Mouse (Mus musculus): ENCODE measurements around the gene Edil3. TPM values are rescaled to one million over a fixed set of nuclear protein-coding genes. Genes with fewer than 3 reads are reported as not detected.

Gene Edil3
- total RNA-seq (2021): 10 to 100 TPM; 68.3 to 74.1 TPM
- long read RNA-seq, full-length matches to known transcripts: 91 of 98 reads
- long read RNA-seq, partial matches to known transcripts: 5 of 98 reads
- long read RNA-seq, other reads (novel, unspliced or antisense): 2 of 98 reads

DNA sequence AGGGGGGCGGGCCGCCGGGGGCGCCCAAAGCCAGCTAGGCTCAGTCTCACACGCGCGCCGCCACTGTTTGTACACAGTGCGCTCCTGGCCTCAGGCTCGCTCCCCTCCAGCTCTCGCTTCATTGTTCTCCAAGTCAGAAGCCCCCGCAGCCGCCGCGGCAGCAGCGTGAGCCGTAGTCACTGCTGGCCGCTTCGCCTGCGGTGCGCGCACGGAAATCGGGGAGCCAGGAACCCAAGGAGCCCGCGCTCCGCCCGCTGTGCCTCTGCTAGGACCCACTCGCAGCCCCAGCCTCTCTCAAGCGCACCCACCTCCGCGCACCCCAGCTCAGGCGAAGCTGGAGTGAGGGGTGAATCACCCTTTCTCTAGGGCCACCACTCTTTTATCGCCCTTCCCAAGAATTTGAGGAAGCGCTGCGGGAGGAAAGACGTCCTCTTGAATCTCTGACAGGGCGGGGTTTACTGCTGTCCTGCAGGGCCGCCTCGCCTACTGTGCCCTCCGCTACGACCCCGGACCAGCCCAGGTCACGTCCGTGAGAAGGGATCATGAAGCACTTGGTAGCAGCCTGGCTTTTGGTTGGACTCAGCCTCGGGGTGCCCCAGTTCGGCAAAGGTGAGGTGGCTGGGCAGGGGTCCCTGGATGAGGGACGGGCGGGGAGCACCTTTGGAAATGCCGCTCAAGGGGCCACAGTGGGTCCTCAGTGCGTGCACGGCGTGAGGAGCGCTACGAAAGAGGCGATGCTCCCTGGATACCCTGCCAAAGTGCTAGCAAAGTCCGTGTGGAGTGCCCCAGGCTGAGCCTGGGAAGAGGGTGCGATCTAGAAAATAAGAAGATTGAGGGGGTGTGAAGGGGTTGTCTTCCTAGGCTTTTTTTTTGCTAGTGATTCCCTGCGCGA is at the start of gene Edil3:
Edil3 (plus strand) TSS at position 33 of the 892 bp plus-strand sequence.
- peak; percentile 48 to 65 for DNase-seq (ENCODE audit: low spot score in 2 of 2)

DNA sequence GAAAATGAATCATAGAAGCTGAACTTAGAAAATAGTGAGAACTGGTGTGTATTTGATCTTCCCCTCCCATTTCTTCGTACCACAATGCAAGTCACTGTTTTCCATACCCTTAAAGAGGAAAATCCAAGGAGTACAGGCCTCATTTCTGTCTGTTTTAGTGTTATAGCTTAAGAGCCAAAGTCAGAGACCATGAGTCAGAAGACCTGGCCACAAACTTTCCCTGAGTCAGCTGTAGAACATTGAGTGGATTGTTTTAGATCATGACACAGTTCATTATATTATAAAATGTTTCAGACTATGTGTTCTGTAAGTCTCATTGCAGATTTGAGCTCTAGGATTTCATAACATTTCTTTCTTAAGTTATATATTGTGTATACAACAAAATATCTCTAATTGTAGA is 22.1 kb upstream of the Edil3 start:
- DNase-seq (ENCODE audit: low spot score in 2 of 2): no peak

DNA sequence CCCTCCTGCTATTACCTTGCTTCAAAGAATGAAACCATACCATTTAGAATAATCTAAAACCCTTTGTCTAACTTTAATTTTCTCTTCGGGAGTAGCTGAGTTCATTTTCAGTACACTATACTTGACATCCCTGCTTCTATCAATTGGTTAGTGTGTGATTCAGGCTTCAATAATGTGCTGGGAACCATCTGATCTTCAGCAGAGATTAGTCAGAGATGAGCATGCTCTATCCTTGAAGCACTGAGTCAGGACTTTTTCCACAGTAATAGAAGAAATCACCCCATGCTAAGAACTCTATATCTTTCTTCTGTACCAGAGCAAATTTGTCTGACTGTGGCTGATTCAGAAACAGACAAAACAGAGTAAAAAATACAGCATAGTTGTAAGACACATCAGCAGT is 20.3 kb upstream of the Edil3 start:
- DNase-seq (ENCODE audit: low spot score in 2 of 2): no peak

DNA sequence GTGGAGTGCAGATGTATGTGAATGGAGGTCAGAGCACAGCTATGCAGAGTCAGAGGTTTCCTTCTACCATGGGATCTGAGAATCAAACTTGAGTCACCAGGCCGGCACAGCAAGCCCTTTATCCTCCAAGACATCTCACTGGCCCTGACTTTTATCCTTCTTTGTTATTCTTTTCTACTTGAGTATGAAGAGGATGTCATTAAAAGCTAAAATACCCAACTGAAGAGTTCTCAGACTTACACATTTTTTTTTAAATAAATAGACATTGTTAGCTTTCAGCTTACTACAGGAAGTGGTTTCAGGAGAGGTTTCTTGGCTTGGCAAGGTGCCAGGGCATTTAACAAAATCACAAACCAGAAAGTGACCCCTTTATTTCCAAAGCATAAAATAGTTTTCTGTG is 15.4 kb upstream of the Edil3 start:
- DNase-seq (ENCODE audit: low spot score in 2 of 2): no peak

DNA sequence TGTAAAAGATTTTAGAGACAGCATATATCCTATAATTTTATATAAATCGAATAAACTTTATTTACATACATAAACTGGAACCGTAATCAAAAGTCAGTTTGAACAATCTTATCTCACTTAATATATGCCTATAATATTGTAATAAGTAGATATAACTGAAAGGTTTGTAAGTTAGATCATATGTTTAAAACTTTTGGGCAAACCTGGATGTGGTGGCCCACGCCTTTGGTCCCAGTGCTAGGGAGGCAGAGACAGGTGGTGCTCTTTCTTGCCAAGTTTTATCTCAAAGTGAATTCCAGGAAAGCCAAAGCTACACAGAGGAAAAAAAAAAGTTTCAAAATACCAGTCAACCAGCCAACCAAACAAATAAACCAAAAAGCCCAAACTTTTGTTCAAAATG is 15.0 kb upstream of the Edil3 start:
- no peak for DNase-seq (ENCODE audit: low spot score in 2 of 2)

DNA sequence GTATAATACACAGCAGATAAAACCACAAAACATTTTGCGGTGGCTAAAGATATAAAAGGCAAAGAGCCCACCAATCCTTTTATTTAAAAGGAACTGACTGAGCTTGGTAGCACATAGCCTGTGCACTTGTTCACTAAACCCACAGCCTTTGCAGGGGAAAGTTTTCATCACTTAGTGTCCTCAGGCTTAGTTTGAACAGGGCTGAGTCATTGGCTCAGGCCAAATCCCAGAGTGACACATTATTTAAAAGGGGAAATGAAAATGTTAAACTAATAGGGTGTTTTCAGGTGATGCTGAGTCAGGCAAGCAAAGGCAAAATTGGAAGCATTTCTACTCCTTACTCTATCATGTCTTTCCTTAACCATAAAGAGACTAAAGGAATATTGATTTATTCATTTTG is 11.2 kb upstream of the Edil3 start:
- no peak for DNase-seq (ENCODE audit: low spot score in 2 of 2)

DNA sequence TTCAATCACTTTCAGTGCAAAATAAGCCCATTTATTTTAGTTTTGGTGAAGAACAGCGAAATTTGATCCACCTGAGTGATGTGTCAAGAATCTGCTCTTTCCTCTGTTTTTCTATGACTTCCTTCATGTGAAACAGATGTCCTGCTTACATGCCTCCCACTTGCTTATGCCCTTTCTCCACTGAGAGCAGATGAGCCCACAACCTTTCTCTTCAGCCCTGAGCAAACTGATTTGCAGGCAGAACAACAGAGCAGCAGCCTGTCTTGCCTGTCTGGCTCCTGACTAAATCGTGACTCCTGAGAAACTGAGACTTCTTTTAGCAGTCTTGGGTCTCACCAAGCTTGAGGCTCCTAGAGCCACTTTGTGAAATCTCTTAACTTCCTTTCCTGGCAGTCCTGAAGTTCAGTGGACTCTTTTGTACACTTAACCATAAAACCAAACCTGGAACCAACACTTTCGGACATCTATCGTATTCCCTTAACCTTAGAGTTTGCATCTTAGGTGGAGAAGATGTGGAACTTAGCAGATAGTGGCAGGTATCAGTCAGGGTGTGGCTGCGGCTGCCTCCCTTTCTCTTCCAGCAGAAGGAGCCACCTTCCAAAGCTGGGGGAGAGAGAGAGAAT is 475 bp upstream of the Edil3 start:
- DNase-seq (ENCODE audit: low spot score in 2 of 2): peak in 1 of 2 experiments; percentile 21

DNA sequence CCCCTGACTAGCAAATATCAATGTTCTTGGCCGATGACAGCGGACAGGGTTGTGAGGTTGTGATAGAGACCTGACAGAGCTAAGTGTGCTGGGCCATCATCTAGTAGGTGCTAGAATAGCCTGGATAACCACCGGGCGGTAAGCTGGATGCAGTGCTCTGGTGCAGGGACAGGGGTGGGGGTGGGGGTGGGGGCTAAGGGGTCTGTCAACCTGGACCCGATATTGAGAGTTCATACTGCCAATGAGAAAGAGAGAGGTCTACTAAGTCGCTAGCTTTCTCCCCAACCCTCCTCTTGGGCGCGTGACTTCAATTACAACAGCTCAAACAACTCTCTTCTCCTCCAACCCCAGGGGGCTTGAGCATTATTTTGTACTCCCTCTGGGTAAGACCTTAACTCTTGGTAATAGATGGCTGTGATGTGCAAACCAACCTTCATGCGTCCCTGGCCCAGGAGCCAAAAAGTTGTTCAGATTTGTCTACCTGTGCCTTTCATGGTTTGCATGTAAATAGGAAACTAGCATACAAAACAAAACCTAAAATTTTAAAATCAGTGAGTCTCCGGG is 1.1 kb downstream of the Edil3 start:
- DNase-seq (ENCODE audit: low spot score in 2 of 2): peak in 1 of 2 experiments; percentile 35

DNA sequence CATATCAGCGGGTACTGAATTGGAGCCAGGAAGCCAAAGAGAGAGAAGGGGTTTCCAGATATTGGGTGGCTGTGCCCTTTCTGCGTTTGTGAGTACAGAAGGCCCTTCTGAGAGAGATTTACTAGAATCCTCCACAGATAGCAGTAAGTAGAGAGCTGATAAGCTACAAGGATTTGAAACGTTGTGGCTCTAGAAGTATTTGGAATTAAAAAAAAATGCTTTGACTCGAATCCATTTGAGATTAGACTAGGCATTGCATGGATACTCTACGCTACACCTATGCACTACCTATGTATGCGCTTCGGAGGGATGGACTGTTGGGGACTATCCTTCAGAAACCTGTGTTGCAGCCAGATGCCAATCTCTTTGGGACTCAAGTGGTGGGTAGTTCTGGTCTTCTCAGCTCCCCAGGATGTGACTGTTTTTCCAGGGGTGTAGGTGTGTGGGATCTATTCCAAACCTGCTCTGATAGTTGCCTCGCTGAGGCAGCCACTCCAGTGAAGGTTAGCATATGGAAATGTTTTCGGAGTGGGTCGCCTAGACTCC is 1.8 kb downstream of the Edil3 start:
- peak; percentile 25 to 58 for DNase-seq (ENCODE audit: low spot score in 2 of 2)

DNA sequence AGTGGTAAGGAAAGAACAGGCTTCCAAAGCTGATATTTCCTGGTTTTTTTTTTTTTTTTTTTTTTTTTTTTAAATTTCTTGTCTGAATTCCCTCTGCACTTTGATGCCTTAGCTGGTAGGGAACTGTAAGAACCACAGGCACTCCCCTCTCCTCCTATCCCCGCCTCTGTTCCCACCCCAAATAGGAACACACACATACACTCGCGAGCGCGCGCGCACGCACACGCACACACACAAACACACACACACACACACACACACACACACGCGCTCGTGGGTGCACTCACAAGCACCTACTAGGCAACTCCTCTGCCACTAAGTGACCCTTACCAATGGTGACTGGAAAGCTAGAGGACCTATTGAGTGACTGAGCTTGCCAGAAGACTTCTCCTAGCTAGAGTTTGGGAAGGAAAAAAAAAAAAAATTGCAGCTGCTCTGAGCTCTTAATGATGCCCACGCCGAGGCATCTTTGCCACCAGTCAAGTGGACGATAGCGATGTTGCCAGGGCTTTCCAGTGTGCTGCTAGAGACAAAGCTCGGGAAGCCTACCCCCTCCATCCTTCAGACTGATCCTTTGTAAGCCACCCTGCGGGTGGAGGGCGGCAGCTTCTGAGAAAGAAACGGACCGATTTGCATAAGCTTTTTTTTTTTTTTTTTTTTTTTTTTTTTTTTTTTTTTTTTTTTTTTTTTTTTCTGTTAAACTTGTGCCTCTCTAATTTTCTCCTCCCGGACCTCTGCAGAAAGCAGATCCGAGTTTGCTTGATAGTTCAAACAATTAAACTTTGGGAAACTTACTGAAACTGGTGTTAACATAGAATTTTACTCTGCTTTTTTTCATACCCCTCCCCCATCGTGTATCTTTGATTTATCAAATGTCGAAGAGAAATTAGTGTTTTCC is 2.5 kb downstream of the Edil3 start:
- peak; percentile 48 to 77 for DNase-seq (ENCODE audit: low spot score in 2 of 2)

DNA sequence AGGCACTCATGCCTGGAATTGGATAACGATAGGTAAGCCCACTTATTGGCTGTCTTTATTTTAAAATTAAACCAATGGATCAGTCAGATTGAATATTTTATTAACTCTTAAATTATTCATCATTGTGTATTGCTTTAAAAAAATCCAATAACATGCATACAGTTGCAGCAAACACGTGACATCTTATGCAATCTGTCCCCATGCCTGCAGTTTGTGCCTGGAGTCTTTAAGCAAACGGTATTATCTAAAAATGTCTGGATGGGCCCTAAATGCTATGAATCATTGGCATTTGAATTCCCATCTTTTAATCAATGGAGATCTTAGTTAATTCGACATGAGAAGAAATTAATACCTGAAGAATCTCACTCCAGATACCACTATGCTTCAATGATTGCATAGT is 3.2 kb downstream of the Edil3 start:
- peak in 1 of 2 experiments; percentile 49 for DNase-seq (ENCODE audit: low spot score in 2 of 2)

DNA sequence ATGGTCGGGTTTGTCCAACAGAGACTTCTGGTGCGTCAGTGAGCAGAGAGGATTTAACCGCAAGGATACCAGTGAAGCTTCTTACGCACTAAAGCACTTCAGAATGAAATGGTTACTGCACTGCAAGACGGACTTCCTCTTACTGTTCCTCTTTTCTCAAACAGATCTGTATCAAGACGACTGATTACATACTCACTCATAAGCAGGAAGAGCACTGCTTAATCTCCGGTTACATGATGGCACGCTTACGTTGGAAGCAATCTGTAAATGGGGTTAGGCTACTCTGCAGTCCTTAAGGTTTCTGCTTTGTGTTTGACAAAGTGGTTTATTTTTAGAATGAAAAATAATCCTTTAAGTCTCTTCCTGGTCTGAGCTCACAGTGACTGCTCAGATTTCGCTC is 7.1 kb downstream of the Edil3 start:
- DNase-seq (ENCODE audit: low spot score in 2 of 2): no peak

DNA sequence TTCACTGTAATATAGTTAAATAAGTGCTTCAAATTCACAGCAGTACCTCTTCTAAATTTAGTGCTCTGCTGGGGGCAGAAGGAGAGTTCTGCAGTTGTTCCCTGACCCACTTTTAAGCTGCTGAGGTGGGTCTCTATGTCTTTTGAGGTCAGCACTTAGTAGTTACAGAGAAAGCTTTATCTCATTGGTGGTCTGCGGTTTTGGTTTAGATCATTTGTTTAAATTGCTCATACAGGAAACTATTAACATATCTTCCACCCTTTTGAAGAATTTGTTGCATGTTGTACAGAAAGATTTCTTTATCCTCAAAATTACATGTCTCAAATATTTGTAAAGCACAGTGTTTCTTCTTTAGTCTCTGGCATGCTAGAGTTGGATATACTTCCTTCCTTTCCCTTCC is 12.5 kb downstream of the Edil3 start:
- DNase-seq (ENCODE audit: low spot score in 2 of 2): no peak

DNA sequence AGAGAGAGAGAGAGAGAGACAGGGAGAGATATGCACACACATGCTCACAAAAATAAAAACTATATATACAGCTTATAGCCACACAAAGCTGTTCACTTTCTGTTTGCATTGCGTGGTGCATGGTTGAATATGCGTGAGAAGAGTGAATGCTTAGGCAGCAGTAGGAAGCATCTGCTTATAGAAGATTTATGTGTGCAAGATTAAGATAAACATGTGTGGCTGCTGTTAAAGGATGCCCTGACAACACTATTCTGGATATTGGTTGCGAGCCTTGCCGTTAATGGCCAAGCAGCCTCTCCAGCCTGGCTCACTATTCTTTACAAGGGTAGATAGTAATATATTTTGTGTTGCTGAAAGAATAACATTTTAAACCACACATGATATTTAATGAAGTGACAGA is 28.5 kb downstream of the Edil3 start:
- DNase-seq (ENCODE audit: low spot score in 2 of 2): no peak

DNA sequence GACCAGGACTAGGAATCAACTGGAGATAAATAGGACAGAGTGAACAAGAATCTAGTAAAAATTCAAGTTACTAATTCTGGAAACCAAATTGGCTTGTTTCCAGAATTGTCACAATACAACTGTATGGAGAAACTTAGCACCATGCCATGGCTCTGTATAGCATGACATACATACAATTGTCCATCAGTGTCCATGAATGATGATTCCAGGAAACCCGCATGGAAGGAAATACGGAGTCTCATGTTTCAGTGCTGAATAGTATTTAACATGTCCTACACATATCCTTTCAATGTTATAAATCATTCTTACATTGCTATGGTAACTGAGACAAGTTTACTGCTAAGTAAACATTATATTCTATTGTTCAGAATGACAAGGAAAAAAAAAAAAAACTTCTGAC is 58.7 kb downstream of the Edil3 start:
- no peak for DNase-seq (ENCODE audit: low spot score in 2 of 2)

DNA sequence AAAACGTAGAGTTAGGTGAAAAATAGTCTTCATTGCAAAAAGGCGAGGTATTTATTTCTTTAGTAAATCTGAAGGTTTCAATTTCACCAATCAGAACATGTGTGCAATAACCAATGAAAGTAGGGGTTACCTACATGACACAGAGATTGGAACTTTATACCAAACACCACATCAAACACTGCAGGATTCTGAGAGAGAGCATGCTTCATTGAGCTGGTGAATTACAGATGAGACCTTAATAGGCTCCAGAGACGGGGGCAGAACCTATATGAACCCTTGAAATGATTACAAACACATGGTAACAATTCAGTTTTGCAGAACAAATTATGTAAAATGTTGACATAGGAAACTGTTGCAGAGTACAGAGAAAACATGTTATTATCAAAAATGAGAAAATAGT is 69.5 kb downstream of the Edil3 start:
- no peak for DNase-seq (ENCODE audit: low spot score in 2 of 2)

DNA sequence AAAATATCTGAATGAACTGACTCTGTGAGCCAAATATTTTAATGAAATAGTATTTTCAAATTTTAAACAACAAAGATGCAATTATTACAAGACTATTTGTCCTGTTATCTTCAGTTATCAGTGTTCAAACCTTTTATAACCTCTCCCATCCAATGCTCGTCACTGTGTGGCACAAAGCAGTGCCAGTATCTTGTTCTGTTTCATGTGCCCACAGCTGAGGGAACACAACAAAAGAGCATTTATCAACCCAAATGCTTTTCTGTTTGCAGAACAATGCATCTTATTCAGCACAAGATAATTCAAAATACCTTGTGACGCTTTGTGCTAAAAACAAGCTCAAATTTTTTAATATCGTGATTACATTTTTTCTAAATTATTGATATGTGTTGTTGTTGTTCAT is 78.8 kb downstream of the Edil3 start:
- DNase-seq (ENCODE audit: low spot score in 2 of 2): peak in 1 of 2 experiments; percentile 14

DNA sequence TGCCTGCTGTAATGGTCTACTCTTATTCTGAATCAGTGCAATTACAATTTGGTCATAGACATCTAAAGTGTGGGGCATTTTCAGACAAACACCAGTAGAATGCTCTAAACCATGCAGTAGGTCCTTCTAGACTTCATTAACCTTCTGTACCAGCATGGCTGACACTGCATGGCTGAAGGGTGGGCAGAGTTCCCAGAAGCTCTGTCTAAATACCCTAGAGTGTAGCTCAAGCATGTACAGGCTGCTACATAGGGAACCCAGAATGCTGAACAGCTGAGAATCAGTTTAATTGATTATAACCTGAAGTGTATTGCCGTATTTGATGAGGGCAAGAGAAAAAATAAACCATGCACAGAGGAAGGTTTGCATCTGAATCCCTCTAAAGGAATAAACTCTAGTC is 86.1 kb downstream of the Edil3 start:
- no peak for DNase-seq (ENCODE audit: low spot score in 2 of 2)

DNA sequence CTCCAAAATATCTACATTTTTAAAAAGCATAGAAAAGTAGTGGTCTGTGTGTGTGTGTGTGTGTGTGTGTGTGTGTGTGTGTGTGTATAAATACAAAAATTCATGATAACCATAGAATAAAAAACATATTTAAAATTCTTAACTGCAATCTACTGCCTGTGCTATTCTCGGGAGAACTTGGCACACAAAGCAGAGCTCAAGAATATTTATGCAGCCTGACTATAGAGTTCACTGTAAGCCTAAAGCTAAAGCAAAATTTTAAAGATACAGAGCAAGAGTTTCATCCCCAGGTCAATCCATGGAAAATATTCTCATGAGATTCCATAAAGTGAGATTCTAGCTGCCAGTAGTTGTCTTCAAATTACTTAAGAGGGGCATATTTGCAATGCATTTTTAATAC is 86.9 kb downstream of the Edil3 start:
- DNase-seq (ENCODE audit: low spot score in 2 of 2): no peak

DNA sequence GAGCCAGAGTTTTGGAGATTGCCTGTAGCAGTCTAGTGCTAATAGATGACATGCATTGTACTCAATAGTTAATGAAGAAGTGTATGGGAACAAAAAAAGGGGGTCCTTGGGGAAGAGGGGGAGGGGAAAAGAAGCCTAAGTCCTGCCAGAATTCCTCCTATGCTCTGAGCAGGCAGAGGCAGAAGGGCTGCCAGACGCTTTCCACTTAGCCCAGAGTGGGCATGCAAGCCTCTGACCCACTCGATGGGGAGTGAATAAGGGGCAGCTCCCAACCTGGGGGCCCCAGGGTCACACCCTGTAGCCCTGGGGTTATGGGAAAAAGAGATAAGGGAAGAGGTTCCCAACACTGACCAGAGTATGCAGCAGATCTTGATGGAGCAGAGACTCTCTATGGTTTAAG is 95.2 kb downstream of the Edil3 start:
- DNase-seq (ENCODE audit: low spot score in 2 of 2): no peak

DNA sequence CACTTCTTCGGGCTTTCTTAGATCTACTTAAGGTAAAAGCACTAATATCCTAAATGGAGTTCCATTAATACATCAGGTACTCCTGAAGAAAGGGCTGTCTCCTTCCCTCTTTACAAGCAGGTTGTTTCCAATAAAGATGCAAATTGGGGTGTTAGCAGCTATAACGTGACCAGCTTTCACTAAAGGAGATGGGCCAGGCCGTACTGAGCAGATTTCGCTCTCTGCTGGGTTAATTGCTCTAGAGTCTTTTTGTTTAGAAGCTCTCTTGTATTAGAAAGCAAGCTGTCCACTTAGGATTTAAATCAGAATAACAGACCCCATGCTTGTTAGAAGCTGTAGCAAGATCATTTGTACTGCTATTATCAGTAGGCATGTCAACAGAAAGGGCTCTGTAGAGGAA is 108.4 kb downstream of the Edil3 start:
- no peak for DNase-seq (ENCODE audit: low spot score in 2 of 2)
